Mouse (Mus musculus) cerebellum, postnatal 10 days (tissue): ENCODE measurements at regions not wholly inside any gene's neighbourhood (a gene's known extent, or its start where the extent isn't known, plus 50 kb on each side); places are given as distances from the start of the nearest gene placed in this dataset.

ENCODE experiments used
- DNase-seq, 2 experiments: peaks; one replicate each; pipeline ENCODE4 v3.0.0; 2021; ENCODE audit warnings: mixed read lengths in 2 of 2

GRCm38 (mm10) chr11:85966207-85966606 lies 80.0 kb downstream of the Tbx4 start:
- DNase-seq: no peak

GRCm38 (mm10) chr11:85970287-85970686 lies 84.1 kb downstream of the Tbx4 start:
- DNase-seq: no peak

- DNase-seq: peak; percentile 81 to 83
These were observed 86.2 kb downstream of the Tbx4 start for GRCm38 (mm10) chr11:85972385-85972784.

- DNase-seq: no peak
These were observed 87.5 kb downstream of the Tbx4 start for GRCm38 (mm10) chr11:85973736-85974135.

- DNase-seq: no peak
These were observed 90.6 kb downstream of the Tbx4 start for GRCm38 (mm10) chr11:85976693-85977434.

- DNase-seq: no peak
These were observed 94.2 kb downstream of the Tbx4 start for GRCm38 (mm10) chr11:85980388-85980787.

- no peak for DNase-seq
These were observed 95.3 kb downstream of the Tbx4 start for GRCm38 (mm10) chr11:85981561-85981960.

- peak; percentile 62 for DNase-seq
These were observed 100.1 kb downstream of the Tbx4 start for GRCm38 (mm10) chr11:85986338-85986737.

GRCm38 (mm10) chr11:85987181-85987580 lies 101.0 kb downstream of the Tbx4 start:
- DNase-seq: no peak

GRCm38 (mm10) chr11:85989536-85989935 lies 103.3 kb downstream of the Tbx4 start:
- no peak for DNase-seq

GRCm38 (mm10) chr11:85989940-85990493 lies 103.8 kb downstream of the Tbx4 start:
- DNase-seq: peak; percentile 60 to 61

- DNase-seq: peak; percentile 73 to 79
These were observed 109.3 kb downstream of the Tbx4 start for GRCm38 (mm10) chr11:85995318-85996095.

- no peak for DNase-seq
These were observed 110.5 kb downstream of the Tbx4 start for GRCm38 (mm10) chr11:85996686-85997085.

- peak; percentile 52 to 65 for DNase-seq
These were observed 117.1 kb downstream of the Tbx4 start for GRCm38 (mm10) chr11:86003341-86003740.

GRCm38 (mm10) chr11:86005284-86005683 lies 119.1 kb downstream of the Tbx4 start:
- DNase-seq: no peak

- DNase-seq: no peak
These were observed 119.8 kb downstream of the Tbx4 start for GRCm38 (mm10) chr11:86005899-86006445.

- no peak for DNase-seq
These were observed 120.6 kb downstream of the Tbx4 start for GRCm38 (mm10) chr11:86006859-86007258.
